Mouse (Mus musculus): ENCODE measurements around the gene Gm14137. TPM values are rescaled to one million over a fixed set of nuclear protein-coding genes. Genes with fewer than 3 reads are reported as not detected.
A peak's percentile ranks its signal among the peaks of the same experiment; 100 is the strongest.

Gene Gm14137
- polyA plus RNA-seq, 1 experiment from 2014 or later: 0.10 TPM

GRCm38 (mm10) chr2:119196316-119197108 is 22.2 kb downstream of the Gm14137 start:
- Histone ChIP-seq H3K4me1 (replicated peaks) (peaks cover 10% of the 10 kb centered on the region; the same call in 1 of the 2 replicates), H3K9ac (no peak overlapping the region), H3K4me2 (no peak overlapping the region), H3K4me3 (replicated peaks) (no peak overlapping the region), H3K9me3 (replicated peaks) (no peaks in the 10 kb centered on the region), H3K27me3 (no peaks in the 10 kb centered on the region), H3K36me3 (replicated peaks) (no peaks in the 10 kb centered on the region), H3K27ac (replicated peaks) (no peak overlapping the region)
- WGBS (ENCODE audit: insufficient replicate concordance): 62% methylated on average over 4 of the region's 4 CpGs
- no peak for ATAC-seq (ENCODE audit: insufficient read depth)

- H3K27me3 ChIP-seq: no peaks in the 10 kb centered on the region
- H3K4me2 ChIP-seq: no peak overlapping the region
- no peak for ATAC-seq (ENCODE audit: insufficient read depth)
- H3K27ac ChIP-seq (replicated peaks): no peak overlapping the region
- H3K4me1 ChIP-seq (replicated peaks): peaks cover 10% of the 10 kb centered on the region; the same call in 1 of the 2 replicates
- H3K4me3 ChIP-seq (replicated peaks): no peak overlapping the region
- WGBS (ENCODE audit: insufficient replicate concordance): 70% methylated on average over 1 of the region's 1 CpGs
- no peaks in the 10 kb centered on the region for H3K36me3 ChIP-seq (replicated peaks)
- H3K9ac ChIP-seq: no peak overlapping the region
- no peaks in the 10 kb centered on the region for H3K9me3 ChIP-seq (replicated peaks)
Observed at GRCm38 (mm10) chr2:119197493-119197892, 23.2 kb downstream of the Gm14137 start.

GRCm38 (mm10) chr2:119198049-119198448 is 23.7 kb downstream of the Gm14137 start:
- H3K4me1 ChIP-seq (replicated peaks): peaks cover 10% of the 10 kb centered on the region; the same call in 1 of the 2 replicates
- no peak overlapping the region for H3K4me3 ChIP-seq (replicated peaks)
- no peaks in the 10 kb centered on the region for H3K36me3 ChIP-seq (replicated peaks)
- no peaks in the 10 kb centered on the region for H3K27me3 ChIP-seq
- ATAC-seq (ENCODE audit: insufficient read depth): no peak
- no peaks in the 10 kb centered on the region for H3K9me3 ChIP-seq (replicated peaks)
- WGBS (ENCODE audit: insufficient replicate concordance): 57% methylated on average over 1 of the region's 1 CpGs
- H3K27ac ChIP-seq (replicated peaks): no peak overlapping the region
- H3K9ac ChIP-seq: no peak overlapping the region
- H3K4me2 ChIP-seq: no peak overlapping the region

GRCm38 (mm10) chr2:119198934-119199333 is 24.6 kb downstream of the Gm14137 start:
- Histone ChIP-seq H3K27me3 (no peaks in the 10 kb centered on the region), H3K9me3 (replicated peaks) (no peaks in the 10 kb centered on the region), H3K4me1 (replicated peaks) (peaks cover 13% of the 10 kb centered on the region; the same call in 1 of the 2 replicates), H3K9ac (no peak overlapping the region), H3K36me3 (replicated peaks) (no peaks in the 10 kb centered on the region), H3K4me2 (no peak overlapping the region), H3K4me3 (replicated peaks) (no peak overlapping the region), H3K27ac (replicated peaks) (no peak overlapping the region)
- no peak for ATAC-seq (ENCODE audit: insufficient read depth)
- 78% methylated on average over 3 of the region's 3 CpGs for WGBS (ENCODE audit: insufficient replicate concordance)

- no peak for ATAC-seq (ENCODE audit: insufficient read depth)
- H3K36me3 ChIP-seq (replicated peaks): no peaks in the 10 kb centered on the region
- H3K27ac ChIP-seq (replicated peaks): no peak overlapping the region
- no peaks in the 10 kb centered on the region for H3K27me3 ChIP-seq
- H3K9ac ChIP-seq: no peak overlapping the region
- H3K4me2 ChIP-seq: no peak overlapping the region
- WGBS (ENCODE audit: insufficient replicate concordance): 50% methylated on average over 5 of the region's 5 CpGs
- peaks cover 15% of the 10 kb centered on the region for H3K4me1 ChIP-seq (replicated peaks)
- H3K4me3 ChIP-seq (replicated peaks): no peak overlapping the region
- no peaks in the 10 kb centered on the region for H3K9me3 ChIP-seq (replicated peaks)
Observed at GRCm38 (mm10) chr2:119202914-119203453, 28.7 kb downstream of the Gm14137 start.

GRCm38 (mm10) chr2:119203871-119204460 is 29.7 kb downstream of the Gm14137 start:
- Histone ChIP-seq H3K9me3 (replicated peaks) (no peaks in the 10 kb centered on the region), H3K9ac (no peak overlapping the region), H3K36me3 (replicated peaks) (no peaks in the 10 kb centered on the region), H3K4me2 (no peak overlapping the region), H3K4me3 (replicated peaks) (no peak overlapping the region), H3K27ac (replicated peaks) (no peak overlapping the region), H3K27me3 (no peaks in the 10 kb centered on the region), H3K4me1 (replicated peaks) (peaks cover 16% of the 10 kb centered on the region)
- WGBS (ENCODE audit: insufficient replicate concordance): 58% methylated on average over 4 of the region's 4 CpGs
- ATAC-seq (ENCODE audit: insufficient read depth): no peak

- WGBS (ENCODE audit: insufficient replicate concordance): 13% methylated on average over 6 of the region's 6 CpGs
- no peaks in the 10 kb centered on the region for H3K27me3 ChIP-seq
Observed at GRCm38 (mm10) chr2:119207961-119208343, 33.6 kb downstream of the Gm14137 start.

GRCm38 (mm10) chr2:119208344-119209175 is 34.3 kb downstream of the Gm14137 start, which contains the start of the genes Zfyve19 and Dnajc17:
TSS of gene Zfyve19 (plus strand) at chr2:119208617.
TSS of gene Dnajc17 (minus strand) at chr2:119208795.
- peak within 1 kb of the TSS; percentile 85 for H3K4me3 ChIP-seq (replicated peaks)
- no peaks in the 10 kb centered on the region for H3K27me3 ChIP-seq
- ATAC-seq (ENCODE audit: insufficient read depth): peak; percentile 94
- peaks cover 26% of the 10 kb centered on the region for H3K4me1 ChIP-seq (replicated peaks)
- peak within 1 kb of the TSS; percentile 85 for H3K4me2 ChIP-seq
- H3K27ac ChIP-seq (replicated peaks): peak within 1 kb of the TSS; percentile 88
- under 1% methylated on average over 51 of the region's 51 CpGs for WGBS (ENCODE audit: insufficient replicate concordance)
- H3K36me3 ChIP-seq (replicated peaks): peaks cover 14% of the 10 kb centered on the region
- H3K9me3 ChIP-seq (replicated peaks): no peaks in the 10 kb centered on the region
- H3K9ac ChIP-seq: peak within 1 kb of the TSS; percentile 78

More at GRCm38 (mm10) chr2:119207961-119208343, 33.6 kb downstream of the Gm14137 start:
- H3K36me3 ChIP-seq (replicated peaks): peaks cover 14% of the 10 kb centered on the region
- peak overlapping the region; percentile 78 for H3K9ac ChIP-seq
- peaks cover 28% of the 10 kb centered on the region for H3K4me1 ChIP-seq (replicated peaks)
- ATAC-seq (ENCODE audit: insufficient read depth): no peak
- H3K4me2 ChIP-seq: peak overlapping the region; percentile 85
- no peaks in the 10 kb centered on the region for H3K9me3 ChIP-seq (replicated peaks)
- H3K4me3 ChIP-seq (replicated peaks): peak overlapping the region; percentile 85
- H3K27ac ChIP-seq (replicated peaks): peak overlapping the region; percentile 88

- Histone ChIP-seq H3K4me2 (peak overlapping the region; percentile 85), H3K4me3 (replicated peaks) (peak overlapping the region; percentile 85), H3K9ac (peak overlapping the region; percentile 78), H3K27ac (replicated peaks) (peak overlapping the region; percentile 88), H3K27me3 (no peaks in the 10 kb centered on the region), H3K9me3 (replicated peaks) (no peaks in the 10 kb centered on the region), H3K36me3 (replicated peaks) (peaks cover 14% of the 10 kb centered on the region), H3K4me1 (replicated peaks) (peaks cover 25% of the 10 kb centered on the region)
- WGBS (ENCODE audit: insufficient replicate concordance): 0% methylated on average over 13 of the region's 13 CpGs
- no peak for ATAC-seq (ENCODE audit: insufficient read depth)
Observed at GRCm38 (mm10) chr2:119209176-119209507, 34.8 kb downstream of the Gm14137 start.
